Mouse (Mus musculus) ES-E14 (cell line): Measurements from ENCODE around the gene Hoxb13. TPM values are rescaled to one million over a fixed set of nuclear protein-coding genes. Genes with fewer than 3 reads are reported as not detected.
A peak's percentile ranks its signal among the peaks of the same experiment; 100 is the strongest.

Experiments
- DNase-seq: peaks from one replicate; pipeline ENCODE4 v3.0.0-alpha.2; 2013; ENCODE audit warnings: low read depth, low spot score
- H3K27ac ChIP-seq: 2 replicates; pipeline ENCODE4 v1.5.1; 2012; ENCODE audit warnings: low read depth, mild to moderate bottlenecking, low read length, moderate library complexity, mixed read lengths; ENCODE audit not compliant: poor library complexity, insufficient read depth, severe bottlenecking
- H3K36me3 ChIP-seq: 2 replicates; pipeline ENCODE4 v1.6.1; 2012; ENCODE audit warnings: mild to moderate bottlenecking, low read length, moderate library complexity, mixed read lengths; ENCODE audit not compliant: control insufficient read depth, poor library complexity, insufficient read depth, severe bottlenecking
- H3K4me1 ChIP-seq, 2 experiments: fragments of 150-350 bp in 1 of 2; sonication (generic) in 1 of 2; 2 replicates each; pipeline ENCODE4 v1.6.1; 2012; ENCODE audit warnings: low read length in 2 of 2, mild to moderate bottlenecking in 1 of 2, mixed read lengths in 1 of 2; ENCODE audit not compliant: control insufficient read depth in 2 of 2, insufficient read depth in 2 of 2, poor library complexity in 1 of 2
- H3K4me3 ChIP-seq, 2 experiments: fragments of 150-350 bp in 1 of 2; sonication (generic) in 1 of 2; 2 replicates each; pipeline ENCODE4 v1.5.1; 2012; ENCODE audit warnings: low read length in 2 of 2, low read depth in 1 of 2, mild to moderate bottlenecking in 1 of 2, mixed read lengths in 1 of 2; ENCODE audit not compliant: insufficient read depth in 1 of 2, poor library complexity in 1 of 2, severe bottlenecking in 1 of 2
- H3K9ac ChIP-seq: 2 replicates; pipeline ENCODE4 v1.6.1; 2012; ENCODE audit warnings: low read depth, mild to moderate bottlenecking, low read length, mixed read lengths; ENCODE audit not compliant: poor library complexity, insufficient read depth, severe bottlenecking
- H3K9me3 ChIP-seq: fragments of 150-350 bp; sonication (generic); 2 replicates; pipeline ENCODE4 v1.6.1; 2012; ENCODE audit warnings: low read depth, mild to moderate bottlenecking, low read length; ENCODE audit not compliant: control insufficient read depth, insufficient read depth
- CHD2 ChIP-seq: IDR thresholded peaks from 2 replicates; pipeline ENCODE4 v1.6.1; 2014; ENCODE audit warnings: mild to moderate bottlenecking, low read depth, low read length, inconsistent platforms
- HCFC1 ChIP-seq: IDR thresholded peaks from 2 replicates; pipeline ENCODE4 v1.6.1; 2012; ENCODE audit warnings: low read length, inconsistent platforms, borderline replicate concordance; ENCODE audit not compliant: insufficient read depth
- MAFK ChIP-seq: IDR thresholded peaks from 2 replicates; pipeline ENCODE4 v1.6.1; 2014; ENCODE audit warnings: mild to moderate bottlenecking, low read depth, low read length, inconsistent platforms; ENCODE audit not compliant: insufficient read depth
- ZC3H11A ChIP-seq: IDR thresholded peaks from 2 replicates; pipeline ENCODE4 v1.6.1; 2012; ENCODE audit warnings: low read depth, mild to moderate bottlenecking, inconsistent platforms, low read length, borderline replicate concordance
- ZNF384 ChIP-seq: IDR thresholded peaks from 2 replicates; pipeline ENCODE4 v1.6.1; 2012; ENCODE audit warnings: low read depth, low read length, inconsistent platforms
- in situ Hi-C, 2 experiments: fragments of 600-800 bp; cut with MboI; formaldehyde crosslinking; loops; one replicate each; pipeline ENCODE4 v1.15.1; 2025; ENCODE audit warnings: low sequenced_read_pairs in 2 of 2, inconsistent platforms in 1 of 2; ENCODE audit not compliant: unreplicated experiment in 2 of 2
- total RNA-seq: library from RNA; depleted of rRNA; stranded (reverse); fragments of 300-350 nt; gene quantifications from 2 replicates; pipeline ENCODE4 v1.2.3, GENCODE M21; 2012

Hoxb13 gene
- total RNA-seq, 1 experiment = 1.4 TPM

GRCm38 (mm10) chr11:96201741-96202140 lies 7.6 kb downstream of the Hoxb13 start:
- H3K4me1 ChIP-seq = peaks cover 9 to 10% of the 10 kb centered on the region in 2 experiments; a peak in 1 of 4 replicates
- in situ Hi-C loops = no loop called here
- no peak overlapping the region for H3K4me3 ChIP-seq
- H3K9ac ChIP-seq = no peak overlapping the region
- TF ChIP-seq ZC3H11A = no peak
- no peak for TF ChIP-seq HCFC1
- no peak for TF ChIP-seq ZNF384
- H3K27ac ChIP-seq = no peak overlapping the region
- H3K9me3 ChIP-seq = no peaks in the 10 kb centered on the region
- no peaks in the 10 kb centered on the region for H3K36me3 ChIP-seq
- no peak for DNase-seq

GRCm38 (mm10) chr11:96202401-96203081 lies 8.4 kb downstream of the Hoxb13 start:
- H3K9ac ChIP-seq = no peak overlapping the region
- H3K4me1 ChIP-seq = peaks cover 9 to 10% of the 10 kb centered on the region in 2 experiments; a peak in 1 of 4 replicates
- H3K9me3 ChIP-seq = no peaks in the 10 kb centered on the region
- in situ Hi-C loops = no loop called here
- DNase-seq = no peak
- H3K36me3 ChIP-seq = no peaks in the 10 kb centered on the region
- TF ChIP-seq CHD2 = no peak; the same call in 1 of the 2 replicates
- no peak for TF ChIP-seq ZC3H11A
- TF ChIP-seq ZNF384 = no peak
- TF ChIP-seq HCFC1 = no peak
- TF ChIP-seq MAFK = no peak
- H3K4me3 ChIP-seq = no peak overlapping the region
- no peak overlapping the region for H3K27ac ChIP-seq

GRCm38 (mm10) chr11:96203182-96203788 lies 9.2 kb downstream of the Hoxb13 start:
- Histone ChIP-seq H3K36me3 (no peaks in the 10 kb centered on the region), H3K9ac (peak overlapping the region; percentile 27; the same call in 1 of the 2 replicates), H3K4me1 (peaks cover 9 to 10% of the 10 kb centered on the region in 2 experiments; a peak in 1 of 4 replicates), H3K9me3 (no peaks in the 10 kb centered on the region), H3K27ac (no peak overlapping the region), H3K4me3 (peak overlapping the region; percentile 13 to 47)
- DNase-seq = no peak
- in situ Hi-C loops = no loop called here
- TF ChIP-seq ZNF384 (no peak), ZC3H11A (no peak), MAFK (no peak), HCFC1 (no peak), CHD2 (peak; percentile 49; the same call in 1 of the 2 replicates)

- no peak for TF ChIP-seq ZC3H11A
- no peak for TF ChIP-seq MAFK
- TF ChIP-seq ZNF384 = no peak
- TF ChIP-seq HCFC1 = no peak
- TF ChIP-seq CHD2 = no peak
- in situ Hi-C loops = no loop called here
- Histone ChIP-seq H3K36me3 (no peaks in the 10 kb centered on the region), H3K4me1 (peaks cover 9 to 10% of the 10 kb centered on the region in 2 experiments; a peak in 1 of 4 replicates), H3K27ac (no peak overlapping the region), H3K9ac (peak overlapping the region; percentile 27; the same call in 1 of the 2 replicates), H3K9me3 (no peaks in the 10 kb centered on the region), H3K4me3 (peak overlapping the region; percentile 13 to 47)
- no peak for DNase-seq
These were observed 9.7 kb downstream of the Hoxb13 start for GRCm38 (mm10) chr11:96203789-96204186.
